Mouse (Mus musculus): ENCODE measurements around the gene A1cf. TPM values are rescaled to one million over a fixed set of nuclear protein-coding genes. Genes with fewer than 3 reads are reported as not detected.

A1cf gene
- polyA plus RNA-seq, 1 experiment from 2014 or later = not detected

GRCm38 (mm10) chr19:31884594-31884993, 16.0 kb downstream of the A1cf start:
- 68% methylated on average over 4 of the region's 4 CpGs for WGBS
- no peak overlapping the region for H3K27ac ChIP-seq (ENCODE audit: low read length)
- H3K4me1 ChIP-seq (ENCODE audit: control insufficient read depth, insufficient read depth, low read length) = no peaks in the 10 kb centered on the region
- ATAC-seq (ENCODE audit: insufficient number of reproducible peaks, insufficient read depth, low FRiP score, low read depth) = no peak
- no peak overlapping the region for H3K9ac ChIP-seq (replicated peaks; ENCODE audit: low read depth, low read length)
- H3K4me2 ChIP-seq (replicated peaks; ENCODE audit: low read depth, low read length) = no peak overlapping the region
- H3K4me3 ChIP-seq (ENCODE audit: low read depth, low read length) = no peak overlapping the region
- H3K36me3 ChIP-seq (ENCODE audit: control insufficient read depth, insufficient read depth, low read length) = no peaks in the 10 kb centered on the region
- no peaks in the 10 kb centered on the region for H3K9me3 ChIP-seq (ENCODE audit: control insufficient read depth, low read depth, low read length)
- H3K27me3 ChIP-seq (ENCODE audit: control insufficient read depth, insufficient read depth, low read length) = no peaks in the 10 kb centered on the region

GRCm38 (mm10) chr19:31887275-31887674, 18.7 kb downstream of the A1cf start:
- Histone ChIP-seq H3K4me2 (replicated peaks; ENCODE audit: low read depth, low read length) (no peak overlapping the region), H3K36me3 (ENCODE audit: control insufficient read depth, insufficient read depth, low read length) (no peaks in the 10 kb centered on the region), H3K9ac (replicated peaks; ENCODE audit: low read depth, low read length) (no peak overlapping the region), H3K9me3 (ENCODE audit: control insufficient read depth, low read depth, low read length) (no peaks in the 10 kb centered on the region), H3K4me1 (ENCODE audit: control insufficient read depth, insufficient read depth, low read length) (no peaks in the 10 kb centered on the region), H3K27me3 (ENCODE audit: control insufficient read depth, insufficient read depth, low read length) (no peaks in the 10 kb centered on the region), H3K4me3 (ENCODE audit: low read depth, low read length) (no peak overlapping the region), H3K27ac (ENCODE audit: low read length) (no peak overlapping the region)
- ATAC-seq (ENCODE audit: insufficient number of reproducible peaks, insufficient read depth, low FRiP score, low read depth) = no peak
- WGBS = 88% methylated on average over 2 of the region's 2 CpGs

GRCm38 (mm10) chr19:31889988-31890387, 21.4 kb downstream of the A1cf start:
- WGBS = 39% methylated on average over 4 of the region's 4 CpGs
- Histone ChIP-seq H3K36me3 (ENCODE audit: control insufficient read depth, insufficient read depth, low read length) (no peaks in the 10 kb centered on the region), H3K9ac (replicated peaks; ENCODE audit: low read depth, low read length) (no peak overlapping the region), H3K4me2 (replicated peaks; ENCODE audit: low read depth, low read length) (no peak overlapping the region), H3K4me1 (ENCODE audit: control insufficient read depth, insufficient read depth, low read length) (no peaks in the 10 kb centered on the region), H3K4me3 (ENCODE audit: low read depth, low read length) (no peak overlapping the region), H3K27ac (ENCODE audit: low read length) (no peak overlapping the region), H3K9me3 (ENCODE audit: control insufficient read depth, low read depth, low read length) (no peaks in the 10 kb centered on the region), H3K27me3 (ENCODE audit: control insufficient read depth, insufficient read depth, low read length) (no peaks in the 10 kb centered on the region)
- ATAC-seq (ENCODE audit: insufficient number of reproducible peaks, insufficient read depth, low FRiP score, low read depth) = no peak

GRCm38 (mm10) chr19:31891001-31891893, 22.7 kb downstream of the A1cf start:
- Histone ChIP-seq H3K4me3 (ENCODE audit: low read depth, low read length) (no peak overlapping the region), H3K9ac (replicated peaks; ENCODE audit: low read depth, low read length) (no peak overlapping the region), H3K27ac (ENCODE audit: low read length) (no peak overlapping the region), H3K27me3 (ENCODE audit: control insufficient read depth, insufficient read depth, low read length) (no peaks in the 10 kb centered on the region), H3K9me3 (ENCODE audit: control insufficient read depth, low read depth, low read length) (no peaks in the 10 kb centered on the region), H3K4me1 (ENCODE audit: control insufficient read depth, insufficient read depth, low read length) (no peaks in the 10 kb centered on the region), H3K4me2 (replicated peaks; ENCODE audit: low read depth, low read length) (no peak overlapping the region), H3K36me3 (ENCODE audit: control insufficient read depth, insufficient read depth, low read length) (no peaks in the 10 kb centered on the region)
- no peak for ATAC-seq (ENCODE audit: insufficient number of reproducible peaks, insufficient read depth, low FRiP score, low read depth)
- WGBS = 83% methylated on average over 6 of the region's 6 CpGs

- H3K27me3 ChIP-seq (ENCODE audit: control insufficient read depth, insufficient read depth, low read length) = no peaks in the 10 kb centered on the region
- 63% methylated on average over 1 of the region's 1 CpGs for WGBS
- no peaks in the 10 kb centered on the region for H3K36me3 ChIP-seq (ENCODE audit: control insufficient read depth, insufficient read depth, low read length)
- ATAC-seq (ENCODE audit: insufficient number of reproducible peaks, insufficient read depth, low FRiP score, low read depth) = no peak
- H3K4me3 ChIP-seq (ENCODE audit: low read depth, low read length) = no peak overlapping the region
- H3K9ac ChIP-seq (replicated peaks; ENCODE audit: low read depth, low read length) = no peak overlapping the region
- H3K9me3 ChIP-seq (ENCODE audit: control insufficient read depth, low read depth, low read length) = no peaks in the 10 kb centered on the region
- no peak overlapping the region for H3K27ac ChIP-seq (ENCODE audit: low read length)
- no peak overlapping the region for H3K4me2 ChIP-seq (replicated peaks; ENCODE audit: low read depth, low read length)
- no peaks in the 10 kb centered on the region for H3K4me1 ChIP-seq (ENCODE audit: control insufficient read depth, insufficient read depth, low read length)
Measured at GRCm38 (mm10) chr19:31895971-31896370, 27.4 kb downstream of the A1cf start.

- WGBS = 86% methylated on average over 1 of the region's 1 CpGs
- ATAC-seq (ENCODE audit: insufficient number of reproducible peaks, insufficient read depth, low FRiP score, low read depth) = no peak
- Histone ChIP-seq H3K36me3 (ENCODE audit: control insufficient read depth, insufficient read depth, low read length) (no peaks in the 10 kb centered on the region), H3K4me3 (ENCODE audit: low read depth, low read length) (no peak overlapping the region), H3K9ac (replicated peaks; ENCODE audit: low read depth, low read length) (no peak overlapping the region), H3K27me3 (ENCODE audit: control insufficient read depth, insufficient read depth, low read length) (no peaks in the 10 kb centered on the region), H3K4me2 (replicated peaks; ENCODE audit: low read depth, low read length) (no peak overlapping the region), H3K4me1 (ENCODE audit: control insufficient read depth, insufficient read depth, low read length) (no peaks in the 10 kb centered on the region), H3K27ac (ENCODE audit: low read length) (no peak overlapping the region), H3K9me3 (ENCODE audit: control insufficient read depth, low read depth, low read length) (no peaks in the 10 kb centered on the region)
Measured at GRCm38 (mm10) chr19:31896711-31897110, 28.1 kb downstream of the A1cf start.

GRCm38 (mm10) chr19:31905671-31906070, 37.1 kb downstream of the A1cf start:
- no peak overlapping the region for H3K27ac ChIP-seq (ENCODE audit: low read length)
- no peaks in the 10 kb centered on the region for H3K27me3 ChIP-seq (ENCODE audit: control insufficient read depth, insufficient read depth, low read length)
- H3K4me1 ChIP-seq (ENCODE audit: control insufficient read depth, insufficient read depth, low read length) = no peaks in the 10 kb centered on the region
- H3K36me3 ChIP-seq (ENCODE audit: control insufficient read depth, insufficient read depth, low read length) = no peaks in the 10 kb centered on the region
- H3K4me2 ChIP-seq (replicated peaks; ENCODE audit: low read depth, low read length) = no peak overlapping the region
- no peaks in the 10 kb centered on the region for H3K9me3 ChIP-seq (ENCODE audit: control insufficient read depth, low read depth, low read length)
- no peak overlapping the region for H3K9ac ChIP-seq (replicated peaks; ENCODE audit: low read depth, low read length)
- WGBS = 60% methylated on average over 7 of the region's 7 CpGs
- no peak overlapping the region for H3K4me3 ChIP-seq (ENCODE audit: low read depth, low read length)
- ATAC-seq (ENCODE audit: insufficient number of reproducible peaks, insufficient read depth, low FRiP score, low read depth) = no peak

- H3K4me2 ChIP-seq (replicated peaks; ENCODE audit: low read depth, low read length) = no peak overlapping the region
- H3K9ac ChIP-seq (replicated peaks; ENCODE audit: low read depth, low read length) = no peak overlapping the region
- no peaks in the 10 kb centered on the region for H3K9me3 ChIP-seq (ENCODE audit: control insufficient read depth, low read depth, low read length)
- no peak for ATAC-seq (ENCODE audit: insufficient number of reproducible peaks, insufficient read depth, low FRiP score, low read depth)
- no peak overlapping the region for H3K27ac ChIP-seq (ENCODE audit: low read length)
- no peaks in the 10 kb centered on the region for H3K27me3 ChIP-seq (ENCODE audit: control insufficient read depth, insufficient read depth, low read length)
- no peaks in the 10 kb centered on the region for H3K36me3 ChIP-seq (ENCODE audit: control insufficient read depth, insufficient read depth, low read length)
- no peak overlapping the region for H3K4me3 ChIP-seq (ENCODE audit: low read depth, low read length)
- WGBS = 53% methylated on average over 6 of the region's 6 CpGs
- H3K4me1 ChIP-seq (ENCODE audit: control insufficient read depth, insufficient read depth, low read length) = no peaks in the 10 kb centered on the region
Measured at GRCm38 (mm10) chr19:31910423-31910822, 41.9 kb downstream of the A1cf start.

GRCm38 (mm10) chr19:31913946-31914345, 45.4 kb downstream of the A1cf start:
- Histone ChIP-seq H3K4me2 (replicated peaks; ENCODE audit: low read depth, low read length) (no peak overlapping the region), H3K27me3 (ENCODE audit: control insufficient read depth, insufficient read depth, low read length) (no peaks in the 10 kb centered on the region), H3K4me3 (ENCODE audit: low read depth, low read length) (no peak overlapping the region), H3K4me1 (ENCODE audit: control insufficient read depth, insufficient read depth, low read length) (no peaks in the 10 kb centered on the region), H3K27ac (ENCODE audit: low read length) (no peak overlapping the region), H3K36me3 (ENCODE audit: control insufficient read depth, insufficient read depth, low read length) (no peaks in the 10 kb centered on the region), H3K9ac (replicated peaks; ENCODE audit: low read depth, low read length) (no peak overlapping the region), H3K9me3 (ENCODE audit: control insufficient read depth, low read depth, low read length) (no peaks in the 10 kb centered on the region)
- no peak for ATAC-seq (ENCODE audit: insufficient number of reproducible peaks, insufficient read depth, low FRiP score, low read depth)
- whole genome bisulfite sequencing = 92% methylated on average over 4 of the region's 4 CpGs

Data from stomach, embryonic 14.5 days (tissue).